Mouse (Mus musculus): ENCODE results near the gene Coq3. TPM values are rescaled to one million over a fixed set of nuclear protein-coding genes. Genes with fewer than 3 reads are reported as not detected.

Gene Coq3
- total RNA-seq, 4 experiments from 2014 or later: 11.3 to 13.8 (median 13.0) TPM

Other genes starting within 250 kb of the Coq3 start
- not detected for gene Prdm13, start 193.7 kb upstream of the Coq3 start, total RNA-seq (2022)
- gene Ccnc, start 152.0 kb upstream of the Coq3 start, total RNA-seq (2022): 10 to 100 TPM; 30.5 to 39.4 (median 37.1) TPM
- gene Usp45, start 112.5 kb upstream of the Coq3 start, total RNA-seq (2022): 10 to 100 TPM; 47.1 to 64.1 (median 54.4) TPM
- gene Tstd3, start 112.5 kb upstream of the Coq3 start, total RNA-seq (2022): 10 to 100 TPM; 21.7 to 24.5 (median 24.0) TPM
- 100 to 1,000 TPM; 199 to 268 (median 223) TPM for gene Pnisr, start 32.1 kb upstream of the Coq3 start, total RNA-seq (2022)
- gene Faxc, start 51.7 kb downstream of the Coq3 start, total RNA-seq (2022): 10 to 100 TPM; 48.8 to 54.7 (median 52.4) TPM

Data from layer of hippocampus, adult 8-10 months (tissue).